Comparison of ENCODE assay signal across 26 mouse cellular contexts in the genomic region with DNA sequence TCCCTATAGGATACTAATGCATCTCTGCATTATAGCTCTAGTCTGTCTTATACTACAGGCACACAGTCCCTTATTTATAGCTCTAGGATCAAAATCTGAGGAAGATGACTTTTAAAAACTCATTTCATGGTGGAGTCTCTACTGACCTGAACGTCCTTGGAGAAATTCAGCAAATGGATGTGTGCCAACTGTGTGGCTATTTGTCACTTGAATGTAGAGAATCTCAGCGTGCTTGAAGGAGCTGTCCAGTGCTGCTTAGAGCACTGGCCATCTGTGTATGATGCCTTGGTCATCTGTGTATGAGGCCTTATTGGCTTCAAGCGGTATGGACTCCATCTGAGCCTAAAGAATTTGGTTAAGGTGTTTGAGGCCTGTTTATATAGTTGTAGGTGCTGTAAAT.
A peak's percentile ranks its signal among the peaks of the same experiment; 100 is the strongest.
DNase-seq lines count a peak whose midpoint lies in the region; ATAC-seq lines count a peak whose summit lies in the region.
"Had no signal": no experiment of that assay in that cellular context is flagged by ENCODE, and none has a peak within 500 bp of the region (broad histone marks: within the 10 kb centered on the region; RNA-seq: fewer than 3 reads in every experiment).

No protein-coding gene starts in this region.

- H3K4me2 ChIP-seq in embryonic facial prominence, embryonic 14.5 days (ENCODE audit: low read depth, low read length): no peak overlapping the region
- H3K4me2 ChIP-seq: heart, embryonic 12.5 days; hindbrain, embryonic 12.5 days; kidney, embryonic 15.5 days; limb, embryonic 13.5 days; liver, embryonic 12.5 days; midbrain, embryonic 13.5 days had no signal

- ATAC-seq in embryonic facial prominence, embryonic 14.5 days (ENCODE audit: low read depth): no peak
- ATAC-seq: forebrain, embryonic 16.5 days; liver, embryonic 12.5 days; midbrain, embryonic 13.5 days had no signal

- H3K36me3 ChIP-seq in embryonic facial prominence, embryonic 14.5 days (ENCODE audit: control insufficient read depth, insufficient read depth, low read length): no peaks in the 10 kb centered on the region
- H3K36me3 ChIP-seq: forebrain, embryonic 10.5 days; G1E; heart, embryonic 12.5 days; hindbrain, embryonic 12.5 days; kidney, embryonic 15.5 days; limb, embryonic 13.5 days; liver, embryonic 12.5 days; midbrain, embryonic 13.5 days had no signal

- no peak overlapping the region for H3K9ac ChIP-seq in embryonic facial prominence, embryonic 14.5 days (ENCODE audit: low read depth, low read length)
- H3K9ac ChIP-seq: heart, embryonic 12.5 days; hindbrain, embryonic 12.5 days; kidney, embryonic 15.5 days; limb, embryonic 13.5 days; liver, embryonic 12.5 days; midbrain, embryonic 13.5 days had no signal

- no peaks in the 10 kb centered on the region for H3K4me1 ChIP-seq in embryonic facial prominence, embryonic 14.5 days (ENCODE audit: control insufficient read depth, insufficient read depth, low read length)
- H3K4me1 ChIP-seq: forebrain, embryonic 10.5 days; heart, embryonic 12.5 days; hindbrain, embryonic 12.5 days; kidney, embryonic 15.5 days; limb, embryonic 13.5 days; liver, embryonic 12.5 days; midbrain, embryonic 13.5 days had no signal

- WGBS in embryonic facial prominence, embryonic 14.5 days: 59% methylated on average over 3 of the region's 3 CpGs

- no peaks in the 10 kb centered on the region for H3K9me3 ChIP-seq in embryonic facial prominence, embryonic 14.5 days (ENCODE audit: control insufficient read depth, low read length)
- H3K9me3 ChIP-seq: forebrain, embryonic 10.5 days; G1E; heart, embryonic 12.5 days; hindbrain, embryonic 12.5 days; kidney, embryonic 15.5 days; limb, embryonic 13.5 days; liver, embryonic 12.5 days; midbrain, embryonic 13.5 days had no signal

- H3K27me3 ChIP-seq in embryonic facial prominence, embryonic 14.5 days (replicated peaks; ENCODE audit: control insufficient read depth, insufficient read depth, low read length): no peaks in the 10 kb centered on the region
- H3K27me3 ChIP-seq: heart, embryonic 12.5 days; hindbrain, embryonic 12.5 days; kidney, embryonic 15.5 days; limb, embryonic 13.5 days; liver, embryonic 12.5 days; midbrain, embryonic 13.5 days had no signal

- DNase-seq in embryo, embryonic 10 days (ENCODE audit: low spot score): peak; percentile 39
- no peak for DNase-seq in embryo, embryonic 9.5 days (ENCODE audit: extremely low spot score)
- peak; percentile 18 for DNase-seq in left cerebral cortex, postnatal 4 days
- DNase-seq in left cerebral cortex, postnatal 25 days (ENCODE audit: low spot score in 2 of 2): no peak
- DNase-seq in NIH3T3 (ENCODE audit: low read depth): peak; percentile 20
- peak; percentile 29 for DNase-seq in embryonic facial prominence, embryonic 14.5 days (ENCODE audit: low spot score)
- DNase-seq in ovary, postnatal 10 days (ENCODE audit: low spot score): no peak
- DNase-seq: adrenal gland, adult 2 months; B cell, adult 2 months; cerebellum, adult 9-10 months; gastrocnemius, postnatal 14 days; heart, adult 18-20 months; kidney, adult 11 months; layer of hippocampus, postnatal 36 days; lung, adult 2 months; thymus, adult 18-20 months; thymus, postnatal 4 days had no signal

- no peak overlapping the region for H3K4me3 ChIP-seq in embryonic facial prominence, embryonic 14.5 days (ENCODE audit: low read depth, low read length)
- H3K4me3 ChIP-seq: forebrain, embryonic 10.5 days; heart, embryonic 12.5 days; hindbrain, embryonic 12.5 days; kidney, embryonic 15.5 days; limb, embryonic 13.5 days; liver, embryonic 12.5 days; midbrain, embryonic 13.5 days had no signal

- intact Hi-C loops in left cerebral cortex, postnatal 4 days (cut with DNase I): loop anchor here (10.0 kb wide), 1 partner anchor 96 kb away; a partner anchor contains a TSS
- intact Hi-C loops in left cerebral cortex, postnatal 25 days (cut with DNase I): no loop called here

- no peak overlapping the region for H3K27ac ChIP-seq in embryonic facial prominence, embryonic 14.5 days (replicated peaks; ENCODE audit: low read depth, low read length)
- H3K27ac ChIP-seq: forebrain, embryonic 10.5 days; hindbrain, embryonic 12.5 days; kidney, embryonic 15.5 days; limb, embryonic 13.5 days; liver, embryonic 12.5 days; midbrain, embryonic 13.5 days had no signal

Comparison
In these comparisons a context has a peak if more than half of its experiments do, and no peak if none do; other contexts are left out.
1. DNase-seq: peak in embryo, embryonic 10 days (single experiment), left cerebral cortex, postnatal 4 days (single experiment), NIH3T3 (single experiment) and embryonic facial prominence, embryonic 14.5 days (single experiment); none in embryo, embryonic 9.5 days (single experiment), left cerebral cortex, postnatal 25 days (0 of 2) and ovary, postnatal 10 days (single experiment).